Mouse (Mus musculus): ENCODE measurements around the gene Mcoln1.

Mcoln1 gene

GRCm38 (mm10) chr8:3500235-3501090, at the start of gene Mcoln1:
Gene Mcoln1 (plus strand): TSS chr8:3500457.
- in situ Hi-C loops (cut with MboI; ENCODE audit: unreplicated experiment in 2 of 2), result loop anchor here (25.0 kb wide), 2 partner anchors 737 to 862 kb away; partner anchors contain the start of genes Gm49320 (in 2 of the 2), Lrrc8e (in 2 of the 2), Map2k7 (in 2 of the 2) and Tgfbr3l (in 2 of the 2)

GRCm38 (mm10) chr8:3450670-3451069, 49.6 kb upstream of the Mcoln1 start:
- in situ Hi-C loops (cut with MboI; ENCODE audit: unreplicated experiment in 2 of 2), result loop anchor here in 1 of 2 experiments (25.0 kb wide), 1 partner anchor 1062 kb away; no protein-coding TSS in a partner anchor

DNA sequence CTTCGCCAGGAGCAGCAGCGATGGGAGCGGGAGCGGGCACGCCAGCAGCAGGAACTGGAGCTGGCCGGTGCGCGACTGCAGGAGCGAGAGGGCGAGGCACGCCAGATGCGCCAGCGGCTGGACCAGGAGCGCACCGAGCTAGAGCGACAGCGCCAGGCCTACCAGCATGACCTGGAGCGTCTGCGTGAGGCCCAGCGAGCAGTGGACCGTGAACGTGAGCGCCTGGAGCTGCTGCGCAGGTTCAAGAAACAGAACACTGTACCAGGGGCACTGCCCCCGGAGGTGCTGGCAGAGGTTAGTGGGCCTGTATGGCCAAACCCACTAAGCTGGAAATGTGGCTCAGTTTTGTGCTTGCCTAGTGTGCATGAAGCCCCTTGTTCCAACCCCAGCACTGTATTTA, 48.3 kb upstream of the Mcoln1 start:
- in situ Hi-C loops (cut with MboI; ENCODE audit: unreplicated experiment in 2 of 2), result loop anchor here in 1 of 2 experiments (25.0 kb wide), 1 partner anchor 1060 kb away; no protein-coding TSS in a partner anchor

GRCm38 (mm10) chr8:3463248-3463647, 37.0 kb upstream of the Mcoln1 start:
- in situ Hi-C loops (cut with MboI; ENCODE audit: unreplicated experiment in 2 of 2), result loop anchor here in 1 of 2 experiments (25.0 kb wide), 1 partner anchor 1049 kb away; no protein-coding TSS in a partner anchor

DNA sequence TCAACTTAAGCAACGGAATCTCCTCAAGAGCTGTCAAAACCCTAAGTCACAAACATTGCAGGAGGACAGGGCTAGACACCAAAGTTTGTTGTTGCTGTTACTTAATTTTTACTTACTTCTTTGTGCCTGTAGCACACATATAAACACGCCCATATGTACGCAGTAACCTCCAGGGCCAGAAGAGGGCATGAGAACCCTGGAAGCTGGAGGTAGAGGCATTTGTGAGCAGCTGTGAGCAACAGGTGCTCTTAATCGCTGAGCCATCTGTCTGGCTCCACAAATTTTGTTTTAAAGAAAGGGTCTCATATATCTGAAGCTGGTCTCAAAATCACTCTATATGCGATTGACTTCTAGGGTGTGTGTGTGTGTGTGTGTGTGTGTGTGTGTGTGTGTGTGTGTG, 35.9 kb upstream of the Mcoln1 start:
- in situ Hi-C loops (cut with MboI; ENCODE audit: unreplicated experiment in 2 of 2), result loop anchor here in 1 of 2 experiments (25.0 kb wide), 1 partner anchor 1048 kb away; no protein-coding TSS in a partner anchor

GRCm38 (mm10) chr8:3467006-3467885, 33.0 kb upstream of the Mcoln1 start, which contains the start of gene Pex11g:
Gene Pex11g (minus strand): TSS chr8:3467680.
- in situ Hi-C loops (cut with MboI; ENCODE audit: unreplicated experiment in 2 of 2), result loop anchor here (5.0 to 25.0 kb wide), 3 partner anchors 205 to 1045 kb away; partner anchors contain the start of gene Fcor (in 2 of the 2)

GRCm38 (mm10) chr8:3467886-3468545, 32.2 kb upstream of the Mcoln1 start:
- in situ Hi-C loops (cut with MboI; ENCODE audit: unreplicated experiment in 2 of 2), result loop anchor here (5.0 to 25.0 kb wide), 3 partner anchors 204 to 1044 kb away; partner anchors contain the start of gene Fcor (in 2 of the 2)

DNA sequence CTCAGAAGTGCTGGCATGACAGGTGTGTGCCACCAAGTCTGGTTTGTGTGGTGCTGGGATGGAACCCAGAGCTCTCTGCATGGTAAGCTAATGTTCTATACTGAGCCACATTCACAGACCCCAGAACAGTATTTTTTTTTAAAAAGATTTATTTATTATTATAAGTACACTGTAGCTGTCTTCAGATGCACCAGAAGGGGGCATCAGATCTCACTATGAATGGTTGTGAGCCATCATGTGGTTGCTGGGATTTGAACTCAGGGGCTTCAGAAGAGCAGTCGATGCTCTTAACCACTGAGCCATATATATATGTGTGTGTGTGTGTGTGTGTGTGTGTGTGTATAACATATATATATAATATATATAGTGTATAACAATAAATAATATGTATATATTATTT, 31.4 kb upstream of the Mcoln1 start:
- in situ Hi-C loops (cut with MboI; ENCODE audit: unreplicated experiment in 2 of 2), result loop anchor here (5.0 to 25.0 kb wide), 3 partner anchors 203 to 1043 kb away; partner anchors contain the start of gene Fcor (in 2 of the 2)

GRCm38 (mm10) chr8:3470562-3470961, 29.7 kb upstream of the Mcoln1 start, which contains the start of gene Tex45:
Gene Tex45 (plus strand): TSS chr8:3470862.
- in situ Hi-C loops (cut with MboI; ENCODE audit: unreplicated experiment in 2 of 2), result loop anchor here in 1 of 2 experiments (25.0 kb wide), 1 partner anchor 1042 kb away; no protein-coding TSS in a partner anchor

GRCm38 (mm10) chr8:3475715-3476429, 24.4 kb upstream of the Mcoln1 start:
- in situ Hi-C loops (cut with MboI; ENCODE audit: unreplicated experiment in 2 of 2), result no loop called here

DNA sequence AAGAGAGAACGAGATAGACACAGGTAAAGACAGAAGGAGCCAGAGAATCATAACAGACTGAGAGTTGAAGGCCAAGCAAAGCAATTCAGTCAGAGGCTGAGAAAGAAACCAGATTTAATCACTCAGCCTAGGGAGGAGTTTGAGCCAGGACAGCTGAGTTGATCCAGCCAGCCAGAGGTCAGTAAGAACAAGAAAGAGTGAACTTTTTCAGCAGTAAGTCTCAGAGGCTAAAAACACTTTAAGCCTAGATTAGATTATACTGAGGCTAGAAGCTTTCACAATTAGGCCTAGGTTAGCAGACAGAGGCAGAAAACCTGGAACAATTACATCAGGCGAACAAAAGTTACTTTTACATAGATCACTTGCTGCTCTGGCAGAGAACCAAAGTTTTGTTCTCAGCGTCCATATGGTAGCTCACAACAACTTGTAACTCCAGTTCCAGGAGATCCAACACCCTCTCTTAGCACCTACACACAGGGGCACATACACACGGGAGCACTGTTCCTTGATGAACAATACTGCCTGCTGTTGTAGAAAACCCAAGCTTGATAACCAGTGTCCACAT, 20.0 kb upstream of the Mcoln1 start:
- in situ Hi-C loops (cut with MboI; ENCODE audit: unreplicated experiment in 2 of 2), result no loop called here

- in situ Hi-C loops (cut with MboI; ENCODE audit: unreplicated experiment in 2 of 2), result no loop called here
Measured at GRCm38 (mm10) chr8:3481605-3482004, 18.7 kb upstream of the Mcoln1 start.

GRCm38 (mm10) chr8:3482240-3482740, 18.0 kb upstream of the Mcoln1 start:
- in situ Hi-C loops (cut with MboI; ENCODE audit: unreplicated experiment in 2 of 2), result no loop called here

DNA sequence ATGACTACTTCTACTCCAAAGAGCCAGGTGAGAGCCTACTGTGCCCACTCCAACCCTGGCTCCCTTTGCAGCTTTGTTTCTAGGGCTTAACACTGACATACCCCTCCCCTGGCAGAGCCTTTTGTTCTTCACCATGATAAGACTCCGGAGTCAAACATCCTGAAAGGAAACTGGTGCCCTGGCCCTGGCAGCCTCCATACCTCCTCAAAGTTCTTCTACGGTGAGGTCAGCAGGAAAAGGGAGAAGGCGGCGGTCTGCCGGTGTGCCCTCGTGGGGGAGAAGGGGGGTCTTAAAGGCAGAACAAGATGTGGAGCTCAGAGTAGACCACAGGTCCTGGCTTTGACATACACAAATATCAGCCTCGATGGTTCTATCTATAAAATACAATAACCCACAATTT, 16.7 kb upstream of the Mcoln1 start:
- in situ Hi-C loops (cut with MboI; ENCODE audit: unreplicated experiment in 2 of 2), result no loop called here

DNA sequence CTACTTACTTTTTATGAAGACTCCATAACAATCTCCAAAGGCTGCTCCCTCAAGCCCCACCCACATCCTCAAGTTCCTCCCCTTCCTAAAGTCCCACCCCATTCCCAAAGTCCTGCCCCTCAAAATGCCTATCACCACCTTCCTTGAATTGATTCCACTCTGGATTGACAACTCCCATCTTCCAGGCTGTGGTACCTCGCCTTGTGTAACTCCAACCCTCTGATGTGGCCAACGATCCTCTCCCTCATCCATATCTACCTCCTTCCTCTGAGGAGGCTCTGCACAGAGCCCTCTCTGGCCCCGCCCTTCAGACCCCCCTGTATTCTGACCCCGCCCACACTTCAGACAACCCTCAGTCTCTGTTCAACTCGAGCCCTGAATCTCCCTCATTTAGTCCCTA, 15.1 kb upstream of the Mcoln1 start:
- in situ Hi-C loops (cut with MboI; ENCODE audit: unreplicated experiment in 2 of 2), result no loop called here

DNA sequence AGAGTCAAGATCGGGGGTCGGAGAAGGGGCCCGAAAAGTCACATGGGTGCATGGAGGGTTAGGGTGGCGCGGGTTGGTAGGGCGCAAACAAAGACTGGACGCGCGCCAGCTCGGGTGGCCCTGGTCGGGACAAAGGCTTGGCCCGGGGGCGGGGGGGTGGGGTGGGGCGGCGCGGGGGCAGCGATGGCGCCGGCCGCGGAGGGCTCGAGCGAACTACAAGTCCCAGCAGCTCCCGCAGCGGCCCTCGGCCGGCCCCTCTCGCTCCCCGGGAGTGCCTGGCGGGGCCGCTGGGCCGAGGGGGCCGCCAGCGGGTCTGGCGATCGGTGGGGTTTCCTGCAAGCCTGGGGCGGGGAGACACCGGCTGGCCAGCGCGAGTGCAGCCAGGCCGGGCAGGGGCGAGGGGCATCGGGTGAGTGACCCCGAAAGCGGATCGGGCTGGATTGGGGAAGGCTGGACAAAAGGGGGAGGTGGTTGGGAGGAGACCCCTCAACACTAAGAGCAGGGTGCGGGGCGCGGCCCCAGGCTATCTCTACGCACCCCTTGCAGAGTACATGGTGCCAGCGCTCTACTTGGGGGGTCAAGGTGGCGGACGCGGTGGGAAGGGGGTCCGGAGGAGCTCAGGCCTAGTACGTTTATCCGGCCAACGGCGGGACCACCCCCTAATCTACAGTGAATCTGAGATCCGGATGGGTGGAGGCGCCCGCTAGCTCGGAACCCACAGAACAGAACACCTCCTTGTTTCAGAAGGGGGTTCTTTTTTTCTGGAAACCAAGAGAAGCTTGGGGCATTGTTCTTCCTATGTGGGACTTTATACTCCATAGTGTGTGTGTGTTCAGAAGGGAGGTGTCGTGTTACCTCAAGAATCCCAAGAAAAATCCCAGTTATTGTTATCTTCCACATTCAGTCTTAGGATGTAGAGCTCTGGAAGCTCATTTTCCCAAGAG, 7.1 kb upstream of the Mcoln1 start, which contains the start of gene Zfp358:
Gene Zfp358 (plus strand): TSS at position 238 of the 944 bp plus-strand sequence.
- in situ Hi-C loops (cut with MboI; ENCODE audit: unreplicated experiment in 2 of 2), result loop anchor here in 1 of 2 experiments (10.0 kb wide), 1 partner anchor 1182 kb away; no protein-coding TSS in a partner anchor

DNA sequence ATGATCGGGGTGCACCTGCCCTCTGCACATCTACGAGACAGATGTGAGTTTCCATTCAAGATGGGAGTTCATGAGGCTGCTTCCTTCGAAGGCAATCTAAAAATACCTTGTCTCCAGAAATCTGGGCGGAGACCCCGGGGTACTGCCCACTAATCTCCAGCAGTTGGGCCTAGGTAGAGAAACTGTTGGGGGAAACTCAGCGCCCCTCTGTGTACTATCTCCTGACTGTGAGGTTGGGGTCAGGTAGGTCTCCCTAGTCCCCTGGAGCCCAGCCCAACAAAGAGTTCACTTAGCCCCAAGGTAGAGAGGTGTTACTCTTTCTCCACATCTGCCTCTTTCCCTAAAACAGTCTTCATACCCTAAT, 6.4 kb upstream of the Mcoln1 start:
- in situ Hi-C loops (cut with MboI; ENCODE audit: unreplicated experiment in 2 of 2), result loop anchor here in 1 of 2 experiments (10.0 kb wide), 1 partner anchor 1181 kb away; no protein-coding TSS in a partner anchor
